Mouse (Mus musculus) bone marrow, adult 2 months (tissue): ENCODE results near the gene Def8.

Source experiments
- CTCF ChIP-seq: fragments of 200-500 bp; IDR thresholded peaks from 2 replicates; pipeline ENCODE4 v1.5.1; 2011; ENCODE audit warnings: low read length, control low read depth; ENCODE audit not compliant: control insufficient read depth, insufficient read depth
- POLR2A ChIP-seq: fragments of 200-500 bp; IDR thresholded peaks from 2 replicates; pipeline ENCODE4 v1.6.1; 2011; ENCODE audit warnings: low read depth, mild to moderate bottlenecking, control low read depth, low read length, borderline replicate concordance; ENCODE audit not compliant: control insufficient read depth

GRCm38 (mm10) chr8:123389026-123389425, 34.3 kb upstream of the Def8 start:
- TF ChIP-seq POLR2A (no peak), CTCF (no peak)
